Mouse (Mus musculus) CH12.LX (cell line): ENCODE measurements around the gene Cpeb3. TPM values are rescaled to one million over a fixed set of nuclear protein-coding genes. Genes with fewer than 3 reads are reported as not detected.

Source experiments
- DNase-seq: peaks from one replicate; pipeline ENCODE4 v3.0.0-alpha.2; 2013; ENCODE audit errors: extremely low read depth
- H3K27ac ChIP-seq: 2 replicates; pipeline ENCODE4 v1.5.1; 2012; ENCODE audit warnings: low read depth, mild to moderate bottlenecking, control low read depth, moderate library complexity; ENCODE audit not compliant: insufficient read depth
- H3K27me3 ChIP-seq: replicated peaks from 2 replicates; pipeline ENCODE3; 2012; ENCODE audit warnings: inconsistent platforms
- H3K36me3 ChIP-seq, 2 experiments: replicated peaks in 1 of 2; 2 replicates each; pipeline versions ENCODE3 to v1.6.1; 2012; ENCODE audit warnings: inconsistent platforms in 1 of 2, low read length in 1 of 2, mild to moderate bottlenecking in 1 of 2, mixed read lengths in 1 of 2, moderate library complexity in 1 of 2; ENCODE audit not compliant: control insufficient read depth in 1 of 2, insufficient read depth in 1 of 2
- H3K4me1 ChIP-seq, 2 experiments: 2 replicates each; pipeline ENCODE4 v1.6.1; 2012; ENCODE audit warnings: inconsistent platforms in 1 of 2, moderate library complexity in 1 of 2; ENCODE audit not compliant: insufficient read depth in 2 of 2, control insufficient read depth in 1 of 2
- H3K4me2 ChIP-seq: 2 replicates; pipeline ENCODE4 v1.6.1; 2012; ENCODE audit warnings: low read depth, mild to moderate bottlenecking, control low read depth; ENCODE audit not compliant: poor library complexity, insufficient read depth, severe bottlenecking
- H3K4me3 ChIP-seq, 3 experiments: fragments of 150-350 bp in 1 of 3; sonication (generic) in 1 of 3; replicated peaks in 1 of 3; 2 replicates each; pipeline versions ENCODE3 to v1.5.1; 2011 to 2012; ENCODE audit warnings: low read depth in 2 of 3, low read length in 2 of 3, mild to moderate bottlenecking in 2 of 3, moderate library complexity in 2 of 3, control low read depth in 1 of 3, improper control_type of control experiment in 1 of 3, inconsistent platforms in 1 of 3, mixed read lengths in 1 of 3; ENCODE audit not compliant: poor library complexity in 1 of 3
- H3K79me2 ChIP-seq: replicated peaks from 2 replicates; pipeline ENCODE4 v1.6.1; 2012; ENCODE audit warnings: mild to moderate bottlenecking, moderate library complexity; ENCODE audit not compliant: control insufficient read depth, poor library complexity, insufficient read depth, severe bottlenecking; ENCODE audit errors: extremely low read depth
- H3K9ac ChIP-seq: 2 replicates; pipeline ENCODE4 v1.6.1; 2012; ENCODE audit warnings: low read depth, mild to moderate bottlenecking, control low read depth, moderate library complexity; ENCODE audit not compliant: insufficient read depth
- H3K9me3 ChIP-seq: replicated peaks from 2 replicates; pipeline ENCODE3; 2012; ENCODE audit warnings: low read length, inconsistent platforms, mixed read lengths
- BHLHE40 ChIP-seq: IDR thresholded peaks from 2 replicates; pipeline ENCODE4 v1.6.1; 2011; ENCODE audit warnings: mild to moderate bottlenecking, low read depth, low read length, improper control_type of control experiment
- CTCF ChIP-seq, 2 experiments: IDR thresholded peaks in 1 of 2; conservative IDR thresholded peaks in 1 of 2; 2 replicates each; pipeline ENCODE4 v1.5.1; 2011 to 2012; ENCODE audit warnings: low read depth in 2 of 2, low read length in 2 of 2, improper control_type of control experiment in 1 of 2, inconsistent platforms in 1 of 2, mild to moderate bottlenecking in 1 of 2, moderate library complexity in 1 of 2
- E2F4 ChIP-seq: IDR thresholded peaks from 2 replicates; pipeline ENCODE4 v1.6.1; 2011; ENCODE audit warnings: low read depth, low read length, improper control_type of control experiment; ENCODE audit not compliant: insufficient replicate concordance
- ELF1 ChIP-seq: IDR thresholded peaks from 2 replicates; pipeline ENCODE4 v1.6.1; 2014; ENCODE audit warnings: low read depth, mild to moderate bottlenecking, inconsistent platforms, low read length, improper control_type of control experiment
- EP300 ChIP-seq: IDR thresholded peaks from 2 replicates; pipeline ENCODE4 v1.6.1; 2011; ENCODE audit warnings: low read length, improper control_type of control experiment
- ETS1 ChIP-seq: conservative IDR thresholded peaks from 2 replicates; pipeline ENCODE4 v1.6.1; 2012; ENCODE audit warnings: low read depth, mild to moderate bottlenecking, inconsistent platforms, low read length, improper control_type of control experiment, moderate library complexity
- GABPA ChIP-seq: IDR thresholded peaks from 2 replicates; pipeline ENCODE4 v1.6.1; 2012; ENCODE audit warnings: low read depth, low read length, improper control_type of control experiment, inconsistent platforms; ENCODE audit not compliant: insufficient replicate concordance
- IRF4 ChIP-seq: IDR thresholded peaks from 2 replicates; pipeline ENCODE4 v1.6.1; 2014; ENCODE audit warnings: low read depth, mild to moderate bottlenecking, inconsistent platforms, low read length, improper control_type of control experiment
- JUN ChIP-seq: IDR thresholded peaks from 2 replicates; pipeline ENCODE4 v1.6.1; 2011; ENCODE audit warnings: low read depth, mild to moderate bottlenecking, low read length, improper control_type of control experiment, moderate library complexity; ENCODE audit not compliant: insufficient read depth
- KAT2A ChIP-seq: IDR thresholded peaks from 2 replicates; pipeline ENCODE4 v1.6.1; 2012; ENCODE audit warnings: low read length, improper control_type of control experiment, inconsistent platforms; ENCODE audit not compliant: insufficient replicate concordance
- MAX ChIP-seq: IDR thresholded peaks from 2 replicates; pipeline ENCODE4 v1.6.1; 2011; ENCODE audit warnings: low read length, improper control_type of control experiment
- MAZ ChIP-seq: IDR thresholded peaks from 2 replicates; pipeline ENCODE4 v1.6.1; 2012; ENCODE audit warnings: low read depth, mild to moderate bottlenecking, inconsistent platforms, low read length, improper control_type of control experiment, moderate library complexity
- MEF2A ChIP-seq: IDR thresholded peaks from 2 replicates; pipeline ENCODE4 v1.6.1; 2014; ENCODE audit warnings: low read depth, mild to moderate bottlenecking, inconsistent platforms, low read length, improper control_type of control experiment, borderline replicate concordance
- MXI1 ChIP-seq: IDR thresholded peaks from 2 replicates; pipeline ENCODE4 v1.6.1; 2011; ENCODE audit warnings: mild to moderate bottlenecking, low read depth, low read length, improper control_type of control experiment
- MYC ChIP-seq: IDR thresholded peaks from 2 replicates; pipeline ENCODE4 v1.6.1; 2011; ENCODE audit warnings: low read depth, mild to moderate bottlenecking, improper control_type of control experiment, low read length
- NELFE ChIP-seq: IDR thresholded peaks from 2 replicates; pipeline ENCODE4 v1.6.1; 2011; ENCODE audit warnings: low read depth, low read length, improper control_type of control experiment
- NRF1 ChIP-seq: IDR thresholded peaks from 2 replicates; pipeline ENCODE4 v1.6.1; 2014; ENCODE audit warnings: low read depth, mild to moderate bottlenecking, inconsistent platforms, low read length, improper control_type of control experiment, moderate library complexity
- PAX5 ChIP-seq: IDR thresholded peaks from 2 replicates; pipeline ENCODE4 v1.6.1; 2012; ENCODE audit warnings: low read length, inconsistent platforms, mixed read lengths
- POLR2A ChIP-seq: IDR thresholded peaks from 2 replicates; pipeline ENCODE4 v1.6.1; 2011; ENCODE audit warnings: low read depth, mild to moderate bottlenecking, improper control_type of control experiment, low read length
- POLR2AphosphoS2 ChIP-seq: IDR thresholded peaks from 2 replicates; pipeline ENCODE4 v1.6.1; 2011; ENCODE audit warnings: low read depth, low read length, improper control_type of control experiment
- RAD21 ChIP-seq: IDR thresholded peaks from 2 replicates; pipeline ENCODE4 v1.6.1; 2011; ENCODE audit warnings: low read depth, mild to moderate bottlenecking, low read length, improper control_type of control experiment, moderate library complexity
- TCF12 ChIP-seq: IDR thresholded peaks from 2 replicates; pipeline ENCODE4 v1.6.1; 2014; ENCODE audit warnings: low read depth, mild to moderate bottlenecking, inconsistent platforms, low read length, improper control_type of control experiment
- UBTF ChIP-seq: IDR thresholded peaks from 2 replicates; pipeline ENCODE4 v1.6.1; 2012; ENCODE audit warnings: low read depth, mild to moderate bottlenecking, inconsistent platforms, low read length, improper control_type of control experiment, moderate library complexity
- USF1 ChIP-seq: IDR thresholded peaks from 2 replicates; pipeline ENCODE4 v1.6.1; 2014; ENCODE audit warnings: low read depth, mild to moderate bottlenecking, inconsistent platforms, low read length, improper control_type of control experiment
- ZKSCAN1 ChIP-seq: IDR thresholded peaks from 2 replicates; pipeline ENCODE4 v1.6.1; 2012; ENCODE audit warnings: low read depth, inconsistent platforms, low read length, improper control_type of control experiment, borderline replicate concordance
- ZMIZ1 ChIP-seq: IDR thresholded peaks from 2 replicates; pipeline ENCODE4 v1.6.1; 2012; ENCODE audit warnings: low read depth, mild to moderate bottlenecking, inconsistent platforms, low read length, improper control_type of control experiment
- ZNF384 ChIP-seq: IDR thresholded peaks from 2 replicates; pipeline ENCODE4 v1.6.1; 2012; ENCODE audit warnings: low read depth, low read length, improper control_type of control experiment, inconsistent platforms
- dilution Hi-C: fragments of 300-500 bp; cut with MboI; formaldehyde crosslinking; loops from 2 replicates; pipeline ENCODE4 v1.14.3; 2020; ENCODE audit warnings: low sequenced_read_pairs; ENCODE audit not compliant: extremely low pct_unique_long_range_greater_than_20kb, extremely low pct_ligation_motif_present
- in situ Hi-C: fragments of 300-500 bp; cut with MboI; formaldehyde crosslinking; loops from 3 replicates; pipeline ENCODE4 v1.14.3; 2019; ENCODE audit warnings: low sequenced_read_pairs, low pct_ligation_motif_present, low pct_unique_long_range_greater_than_20kb, mixed read lengths
- polyA plus RNA-seq: library from polyadenylated mRNA; unstranded; fragments of >175 nt; gene quantifications from 2 replicates; pipeline ENCODE4 v1.2.1, GENCODE M21; 2012; ENCODE audit warnings: low read depth; ENCODE audit not compliant: insufficient read length
- total RNA-seq, 2 experiments: library from RNA; depleted of rRNA; stranded (reverse); fragments of 300-350 nt in 1 of 2; fragments of >200 nt in 1 of 2; gene quantifications; 2 replicates each; pipeline ENCODE4 v1.2.3; 2012 to 2014

The Cpeb3 gene
- total and polyA plus RNA-seq, 3 experiments = 1.5 to 3.1 (median 1.5) TPM

- in situ Hi-C loops (no loop called here), dilution Hi-C loops (no loop called here)
Observed at GRCm38 (mm10) chr19:37040906-37041305, 167.5 kb downstream of the Cpeb3 start.

DNA sequence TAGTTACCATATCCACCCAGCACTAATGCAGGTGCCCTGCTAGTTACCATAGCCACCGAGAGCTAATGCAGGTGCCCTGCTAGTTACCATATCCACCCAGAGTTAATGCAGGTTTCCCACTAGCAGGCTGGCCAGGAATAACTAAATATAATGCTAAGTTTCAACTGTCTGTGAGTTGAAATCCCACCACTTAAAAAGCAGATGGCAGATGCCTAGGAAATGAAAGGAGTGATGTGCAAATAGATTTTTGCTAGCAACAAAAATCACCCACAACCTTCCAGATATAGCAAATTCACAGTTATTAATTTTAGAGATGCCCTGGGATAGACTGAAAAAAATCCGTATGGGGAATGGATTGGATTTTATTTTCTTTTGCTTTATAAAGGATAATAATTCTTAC is 176.0 kb downstream of the Cpeb3 start:
- Histone ChIP-seq H3K9me3 (no peaks in the 10 kb centered on the region), H3K79me2 (no peaks in the 10 kb centered on the region), H3K9ac (no peak overlapping the region), H3K4me3 (no peak overlapping the region), H3K4me2 (no peak overlapping the region), H3K27me3 (no peaks in the 10 kb centered on the region), H3K36me3 (peaks cover 0 to 4% of the 10 kb centered on the region in 2 experiments), H3K4me1 (no peaks in the 10 kb centered on the region), H3K27ac (no peak overlapping the region)
- in situ Hi-C loops (no loop called here), dilution Hi-C loops (no loop called here)
- TF ChIP-seq MYC (no peak), POLR2AphosphoS2 (no peak), ZMIZ1 (no peak), EP300 (no peak), NRF1 (no peak), MAX (no peak), MXI1 (no peak), USF1 (no peak), CTCF (conservative IDR thresholded peaks at IDR 0.05 in 1 of 2, IDR thresholded peaks at IDR 0.05 in 1 of 2; ENCODE audit: low read depth in 2 of 2, low read length in 2 of 2) (no peak), RAD21 (no peak), TCF12 (no peak), ZKSCAN1 (no peak), UBTF (no peak), POLR2A (no peak), GABPA (no peak), ETS1 (no peak), JUN (no peak)
- no peak for DNase-seq

More at GRCm38 (mm10) chr19:37040906-37041305, 167.5 kb downstream of the Cpeb3 start:
- DNase-seq = no peak
- Histone ChIP-seq H3K27me3 (no peaks in the 10 kb centered on the region), H3K9ac (no peak overlapping the region), H3K36me3 (peaks cover 10 to 17% of the 10 kb centered on the region in 2 experiments), H3K27ac (no peak overlapping the region), H3K4me2 (no peak overlapping the region), H3K4me1 (peaks cover 2 to 4% of the 10 kb centered on the region in 2 experiments; a peak in 2 of 4 replicates), H3K4me3 (no peak overlapping the region), H3K9me3 (no peaks in the 10 kb centered on the region), H3K79me2 (no peaks in the 10 kb centered on the region)
- no peak for TF ChIP-seq E2F4
- TF ChIP-seq KAT2A = no peak
- no peak for TF ChIP-seq IRF4
- no peak for TF ChIP-seq POLR2AphosphoS2
- no peak for TF ChIP-seq ELF1
- TF ChIP-seq BHLHE40 = no peak
- no peak for TF ChIP-seq ZNF384
- no peak for TF ChIP-seq PAX5
- TF ChIP-seq MAZ = no peak
- no peak for TF ChIP-seq NELFE
- TF ChIP-seq MAX = no peak
- no peak for TF ChIP-seq MEF2A
- no peak for TF ChIP-seq ETS1
- TF ChIP-seq ZMIZ1 = no peak
